Mouse (Mus musculus) liver, embryonic 14.5 days (tissue): ENCODE measurements around the gene Gab1. TPM values are rescaled to one million over a fixed set of nuclear protein-coding genes. Genes with fewer than 3 reads are reported as not detected.

Experiments
- ATAC-seq: fragments of 200-750 bp; cut with Nextera tagmentation; 2 replicates; pipeline ENCODE4 v1.8.0; 2017; ENCODE audit warnings: moderate number of reproducible peaks, mild to moderate bottlenecking, moderate library complexity; ENCODE audit not compliant: insufficient read depth
- DNase-seq, 3 experiments: peaks; one replicate each; pipeline ENCODE4 v3.0.0-alpha.2; 2012 to 2013; ENCODE audit warnings: low read depth in 3 of 3, low spot score in 3 of 3
- H3K27ac ChIP-seq: fragments of 300-500 bp; sonication (generic); 2 replicates; pipeline ENCODE4 v1.5.1; 2014; ENCODE audit warnings: moderate library complexity, mild to moderate bottlenecking, control low read depth, inconsistent platforms
- H3K27me3 ChIP-seq: fragments of 300-500 bp; sonication (generic); 2 replicates; pipeline ENCODE4 v1.6.1; 2014; ENCODE audit warnings: mild to moderate bottlenecking, low read length, moderate library complexity; ENCODE audit not compliant: control insufficient read depth, insufficient read depth
- H3K36me3 ChIP-seq: fragments of 300-500 bp; sonication (generic); replicated peaks from 2 replicates; pipeline ENCODE4 v1.6.1; 2014; ENCODE audit warnings: low read depth; ENCODE audit not compliant: control insufficient read depth, insufficient read depth
- H3K4me1 ChIP-seq, 2 experiments: fragments of 200-500 bp in 1 of 2; fragments of 300-500 bp in 1 of 2; sonication (generic) in 1 of 2; replicated peaks; 2 replicates each; pipeline ENCODE4 v1.6.1; 2012 to 2014; ENCODE audit warnings: antibody characterized with exemption in 1 of 2, inconsistent platforms in 1 of 2, low read length in 1 of 2; ENCODE audit not compliant: control insufficient read depth in 2 of 2, insufficient read depth in 2 of 2
- H3K4me2 ChIP-seq: fragments of 300-500 bp; sonication (generic); 2 replicates; pipeline ENCODE4 v1.6.1; 2014; ENCODE audit warnings: low read depth, mild to moderate bottlenecking, control low read depth, moderate library complexity
- H3K4me3 ChIP-seq, 2 experiments: fragments of 200-500 bp in 1 of 2; fragments of 300-500 bp in 1 of 2; sonication (generic) in 1 of 2; 2 replicates each; pipeline ENCODE4 v1.5.1; 2012 to 2014; ENCODE audit warnings: low read depth in 2 of 2, low read length in 2 of 2, mild to moderate bottlenecking in 2 of 2, control low read depth in 1 of 2, inconsistent platforms in 1 of 2, moderate library complexity in 1 of 2; ENCODE audit not compliant: insufficient read depth in 1 of 2
- H3K9ac ChIP-seq: fragments of 300-500 bp; sonication (generic); replicated peaks from 2 replicates; pipeline ENCODE4 v1.6.1; 2014; ENCODE audit warnings: mild to moderate bottlenecking, control low read depth, moderate library complexity
- H3K9me3 ChIP-seq: fragments of 300-500 bp; sonication (generic); 2 replicates; pipeline ENCODE4 v1.6.1; 2016; ENCODE audit warnings: low read length, mixed read lengths; ENCODE audit not compliant: control insufficient read depth
- CTCF ChIP-seq: IDR thresholded peaks from 2 replicates; pipeline ENCODE4 v1.5.1; 2016; ENCODE audit warnings: antibody characterized with exemption, low read depth, control low read depth
- EP300 ChIP-seq: IDR thresholded peaks from 2 replicates; pipeline ENCODE4 v1.6.1; 2016; ENCODE audit warnings: antibody characterized with exemption, low read depth
- WGBS: fragments of 180-500 bp; shearing (Covaris S2); extraction: QIAGEN DNeasy Blood & Tissue Kit; methylation state at CpG from one replicate; pipeline ENCODE4 v1.1.7; 2014; ENCODE audit not compliant: insufficient replicate concordance; 5-methylcytosine and 5-hydroxymethylcytosine counted together
- polyA plus RNA-seq, 2 experiments: library from polyadenylated mRNA; depleted of rRNA in 1 of 2; stranded (reverse) in 1 of 2; unstranded in 1 of 2; fragments of >200 nt; fragmentation: Nextera tagmentation in 1 of 2; extraction: Ambion mirVana in 1 of 2; gene quantifications; 2 replicates each; pipeline versions ENCODE4 v1.2.1 to v1.2.3; 2012 to 2014

The Gab1 gene
- polyA plus RNA-seq, 2 experiments, result 7.8 to 10.3 TPM

DNA sequence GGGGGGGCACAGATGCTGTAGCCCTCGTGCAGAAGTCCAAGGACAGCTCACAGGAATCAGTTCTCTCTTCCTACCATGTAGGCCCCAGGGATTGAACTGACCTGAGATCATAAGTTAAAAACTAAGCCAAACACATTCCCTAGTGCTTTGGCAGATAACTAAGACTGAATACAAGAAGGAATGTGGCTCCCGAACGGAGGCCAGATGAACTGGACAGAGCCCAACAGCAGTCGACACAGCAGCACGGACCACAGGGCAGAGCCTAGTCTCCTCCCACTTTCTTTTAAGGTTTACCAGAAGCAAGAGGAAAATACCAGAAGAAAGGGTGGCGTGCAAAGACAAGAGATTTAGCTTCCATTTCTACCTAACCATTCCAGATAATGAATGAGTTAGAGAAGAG is 42.1 kb downstream of the Gab1 start:
- Histone ChIP-seq H3K9ac (no peak overlapping the region), H3K27me3 (no peaks in the 10 kb centered on the region), H3K27ac (no peak overlapping the region), H3K4me2 (no peak overlapping the region), H3K4me1 (no peaks in the 10 kb centered on the region), H3K36me3 (peaks cover 2% of the 10 kb centered on the region; the same call in 1 of the 2 replicates), H3K4me3 (no peak overlapping the region), H3K9me3 (no peaks in the 10 kb centered on the region)
- 66% methylated on average over 6 of the region's 6 CpGs for WGBS
- TF ChIP-seq CTCF, result no peak
- no peak for TF ChIP-seq EP300
- no peak for ATAC-seq
- no peak for DNase-seq

DNA sequence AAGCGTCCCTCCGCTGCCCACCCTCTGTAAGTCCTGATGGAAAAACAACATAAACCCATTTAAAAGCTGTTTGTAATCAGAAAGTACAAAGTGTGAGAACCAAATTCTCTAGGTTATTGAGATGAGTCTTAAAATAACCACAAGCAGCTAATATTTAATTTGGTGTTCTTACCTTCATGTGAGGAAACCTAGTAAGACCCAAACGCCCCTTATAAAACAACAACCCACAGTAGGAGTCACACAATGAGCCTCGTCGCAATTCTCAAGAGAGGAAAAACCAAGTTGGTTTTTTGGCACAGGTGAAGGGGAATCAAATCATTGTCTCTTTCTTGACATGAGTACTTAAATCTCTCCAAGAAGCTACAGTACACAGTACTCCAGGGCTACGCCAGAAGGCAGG is 44.9 kb downstream of the Gab1 start:
- H3K4me2 ChIP-seq, result no peak overlapping the region
- 88% methylated on average over 6 of the region's 6 CpGs for WGBS
- H3K27me3 ChIP-seq, result no peaks in the 10 kb centered on the region
- peaks cover 0 to 5% of the 10 kb centered on the region in 2 experiments; a peak in 1 of 4 replicates for H3K4me1 ChIP-seq
- H3K9me3 ChIP-seq, result no peaks in the 10 kb centered on the region
- ATAC-seq (no peak), DNase-seq (no peak)
- H3K36me3 ChIP-seq, result no peaks in the 10 kb centered on the region; the same call in 1 of the 2 replicates
- no peak overlapping the region for H3K4me3 ChIP-seq
- H3K9ac ChIP-seq, result no peak overlapping the region
- no peak overlapping the region for H3K27ac ChIP-seq
- TF ChIP-seq EP300 (no peak), CTCF (no peak)

DNA sequence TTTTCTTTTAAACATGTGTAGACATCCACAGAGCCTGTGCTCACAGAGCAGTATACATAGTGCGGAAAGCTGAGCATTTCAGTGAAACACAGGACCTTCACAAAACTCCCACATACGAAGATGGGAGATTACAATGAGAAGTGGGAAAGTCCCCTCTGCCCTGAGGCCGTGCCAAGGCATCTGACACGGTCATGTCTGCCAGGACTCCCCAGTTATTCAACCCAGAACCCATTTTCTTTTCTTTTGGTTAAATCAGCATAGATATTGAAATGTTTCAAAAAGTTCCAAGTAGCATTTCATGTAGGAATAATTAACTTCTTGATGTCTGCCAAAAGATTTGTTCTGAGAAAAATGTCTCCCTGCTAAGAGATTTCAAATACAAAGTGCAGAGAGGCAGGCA is 45.9 kb downstream of the Gab1 start:
- H3K4me2 ChIP-seq, result no peak overlapping the region
- no peak overlapping the region for H3K9ac ChIP-seq
- no peaks in the 10 kb centered on the region for H3K27me3 ChIP-seq
- no peak overlapping the region for H3K4me3 ChIP-seq
- TF ChIP-seq CTCF (no peak), EP300 (no peak)
- no peak overlapping the region for H3K27ac ChIP-seq
- WGBS, result 72% methylated on average over 4 of the region's 4 CpGs
- DNase-seq (no peak), ATAC-seq (no peak)
- H3K4me1 ChIP-seq, result peaks cover 0 to 5% of the 10 kb centered on the region in 2 experiments; a peak in 1 of 4 replicates
- no peaks in the 10 kb centered on the region for H3K9me3 ChIP-seq
- no peaks in the 10 kb centered on the region; the same call in 1 of the 2 replicates for H3K36me3 ChIP-seq

DNA sequence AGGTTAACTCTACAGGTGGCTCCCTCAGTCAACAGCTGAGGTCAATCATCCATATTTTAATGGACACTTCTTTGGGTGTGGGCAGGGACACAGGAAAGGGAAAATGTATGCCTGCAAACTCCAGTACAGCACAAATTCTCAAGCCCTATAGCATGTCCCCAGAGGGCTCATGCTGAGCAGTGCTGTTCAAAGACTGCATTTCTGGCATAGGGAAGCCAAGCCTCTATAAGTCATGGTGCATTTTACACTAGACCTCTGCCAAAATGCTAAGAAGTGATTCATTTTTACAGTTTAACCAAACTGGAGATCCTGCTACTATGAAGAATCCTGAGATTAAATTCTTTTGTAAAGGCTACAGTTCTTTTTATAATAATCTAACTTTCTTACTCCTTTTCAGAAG is 47.8 kb downstream of the Gab1 start:
- H3K4me1 ChIP-seq, result peaks cover 0 to 5% of the 10 kb centered on the region in 2 experiments; a peak in 1 of 4 replicates
- H3K27ac ChIP-seq, result no peak overlapping the region
- H3K9me3 ChIP-seq, result no peaks in the 10 kb centered on the region
- H3K9ac ChIP-seq, result no peak overlapping the region
- DNase-seq (no peak), ATAC-seq (no peak)
- no peak for TF ChIP-seq CTCF
- TF ChIP-seq EP300, result no peak
- no peaks in the 10 kb centered on the region for H3K36me3 ChIP-seq
- no peak overlapping the region for H3K4me3 ChIP-seq
- no peak overlapping the region for H3K4me2 ChIP-seq
- no peaks in the 10 kb centered on the region for H3K27me3 ChIP-seq

DNA sequence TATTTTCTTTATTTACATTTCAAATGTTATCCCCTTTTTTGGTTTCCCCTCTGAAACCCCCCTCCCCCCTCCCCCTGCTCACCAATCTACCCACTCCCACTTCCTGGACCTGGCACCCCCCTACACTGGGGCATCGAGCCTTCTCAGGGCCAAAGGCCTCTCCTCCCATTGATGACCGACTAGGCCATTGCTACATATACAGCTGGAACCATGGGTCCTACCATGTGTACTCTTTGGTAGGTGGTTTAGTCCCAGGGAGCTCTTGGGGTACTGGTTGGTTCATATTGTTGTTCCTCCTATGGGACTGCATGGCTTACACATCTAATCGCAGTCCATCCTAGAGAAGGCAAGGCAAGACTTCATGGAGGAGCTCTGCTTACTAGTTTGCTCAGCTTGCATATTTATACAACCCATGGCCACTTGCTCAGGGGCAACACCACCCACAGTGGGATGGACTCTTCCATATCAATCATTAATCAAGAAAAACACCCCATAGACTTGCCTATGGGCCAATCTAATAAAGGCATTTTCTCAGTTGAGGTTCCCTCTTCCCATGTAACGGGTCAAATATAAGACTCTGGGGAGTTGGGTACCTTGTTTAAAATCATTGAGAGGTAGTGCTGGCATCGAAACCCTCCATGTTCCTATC is 48.3 kb downstream of the Gab1 start:
- 82% methylated on average over 5 of the region's 5 CpGs for WGBS
- Histone ChIP-seq H3K4me3 (no peak overlapping the region), H3K4me2 (no peak overlapping the region), H3K27me3 (no peaks in the 10 kb centered on the region), H3K4me1 (peaks cover 0 to 5% of the 10 kb centered on the region in 2 experiments; a peak in 1 of 4 replicates), H3K36me3 (no peaks in the 10 kb centered on the region), H3K9me3 (no peaks in the 10 kb centered on the region), H3K9ac (no peak overlapping the region), H3K27ac (no peak overlapping the region)
- DNase-seq (no peak), ATAC-seq (0 out of 2 replicates have a peak, but pooled peaks have one; percentile 31)
- TF ChIP-seq EP300 (no peak), CTCF (no peak)
